Mouse (Mus musculus): ENCODE measurements around the gene Gsg1l. TPM values are rescaled to one million over a fixed set of nuclear protein-coding genes. Genes with fewer than 3 reads are reported as not detected.

Gsg1l gene
- polyA plus RNA-seq, 1 experiment: not detected

DNA sequence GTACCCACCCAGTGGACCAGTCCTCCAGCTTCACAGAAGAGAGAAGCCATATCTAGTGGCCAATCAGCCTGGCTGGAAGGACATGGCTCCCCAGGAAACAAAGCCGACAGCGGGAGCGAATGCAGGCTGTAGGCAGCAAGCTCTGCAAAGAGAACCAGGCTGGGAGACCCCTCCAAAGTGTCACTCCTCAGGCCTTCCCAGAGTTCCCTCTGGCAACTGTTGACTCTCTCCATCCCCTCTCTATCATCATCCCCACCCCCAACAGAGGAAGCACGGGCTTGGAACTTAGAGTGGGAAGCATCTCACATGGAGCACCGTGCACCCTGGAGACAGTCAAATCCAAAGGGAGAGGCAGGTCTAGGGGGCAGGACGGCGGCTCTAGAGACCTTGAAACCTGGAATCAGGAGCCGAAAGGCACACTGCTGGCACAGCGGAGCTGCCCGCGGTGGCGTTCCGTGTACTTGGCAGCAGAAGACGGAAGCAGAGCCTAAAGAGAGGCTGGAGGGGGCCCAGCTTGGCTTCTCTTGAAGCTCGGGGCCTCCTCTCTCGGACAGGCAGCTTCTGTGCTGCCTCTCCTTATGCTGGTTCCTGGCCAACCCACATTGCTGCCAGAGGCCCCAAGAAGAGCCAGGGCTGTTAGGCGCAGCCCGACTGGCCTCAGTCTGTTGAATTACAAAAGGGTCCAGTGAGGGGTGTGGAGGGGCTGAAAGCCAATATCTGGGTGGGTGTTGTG lies 41.3 kb downstream of the Gsg1l start:
- no peak for TF ChIP-seq TAL1 (IDR thresholded peaks at IDR 0.05; ENCODE audit: low read length)
- no peak for TF ChIP-seq GATA1 (IDR thresholded peaks at IDR 0.05; ENCODE audit: low read length)
- Histone ChIP-seq H3K36me3 (ENCODE audit: control insufficient read depth) (peaks cover 2% of the 10 kb centered on the region; the same call in 1 of the 2 replicates), H3K27me3 (ENCODE audit: control insufficient read depth) (no peaks in the 10 kb centered on the region), H3K4me1 (ENCODE audit: control insufficient read depth) (peaks cover 70% of the 10 kb centered on the region), H3K4me3 (replicated peaks) (no peak overlapping the region), H3K9me3 (ENCODE audit: control insufficient read depth, low read length) (peaks cover 5% of the 10 kb centered on the region; the same call in 1 of the 2 replicates)

DNA sequence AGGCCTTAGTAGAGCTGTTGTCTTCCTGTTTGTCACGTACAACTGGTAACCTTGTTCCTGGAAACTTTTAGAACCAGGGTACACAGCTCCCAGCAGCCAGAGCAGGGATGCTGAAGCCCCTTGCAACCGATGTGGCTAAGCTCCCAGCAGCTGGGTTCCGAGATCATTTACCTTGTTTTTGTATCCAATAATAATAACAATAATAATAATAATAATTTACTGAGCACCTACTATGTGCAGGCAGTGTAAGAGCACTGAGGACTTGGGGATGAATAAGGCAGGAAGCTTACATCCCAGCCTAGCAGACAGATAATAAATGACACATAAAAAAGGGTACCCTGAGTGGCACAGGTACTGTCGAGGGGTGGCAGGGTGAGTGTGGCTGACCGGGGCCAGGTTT lies 42.4 kb downstream of the Gsg1l start:
- peaks cover 70% of the 10 kb centered on the region for H3K4me1 ChIP-seq (ENCODE audit: control insufficient read depth)
- peaks cover 2% of the 10 kb centered on the region; the same call in 1 of the 2 replicates for H3K36me3 ChIP-seq (ENCODE audit: control insufficient read depth)
- H3K9me3 ChIP-seq (ENCODE audit: control insufficient read depth, low read length): peaks cover 4% of the 10 kb centered on the region; the same call in 1 of the 2 replicates
- TF ChIP-seq TAL1 (IDR thresholded peaks at IDR 0.05; ENCODE audit: low read length): no peak
- no peak for TF ChIP-seq GATA1 (IDR thresholded peaks at IDR 0.05; ENCODE audit: low read length)
- H3K4me3 ChIP-seq (replicated peaks): no peak overlapping the region
- no peaks in the 10 kb centered on the region for H3K27me3 ChIP-seq (ENCODE audit: control insufficient read depth)

DNA sequence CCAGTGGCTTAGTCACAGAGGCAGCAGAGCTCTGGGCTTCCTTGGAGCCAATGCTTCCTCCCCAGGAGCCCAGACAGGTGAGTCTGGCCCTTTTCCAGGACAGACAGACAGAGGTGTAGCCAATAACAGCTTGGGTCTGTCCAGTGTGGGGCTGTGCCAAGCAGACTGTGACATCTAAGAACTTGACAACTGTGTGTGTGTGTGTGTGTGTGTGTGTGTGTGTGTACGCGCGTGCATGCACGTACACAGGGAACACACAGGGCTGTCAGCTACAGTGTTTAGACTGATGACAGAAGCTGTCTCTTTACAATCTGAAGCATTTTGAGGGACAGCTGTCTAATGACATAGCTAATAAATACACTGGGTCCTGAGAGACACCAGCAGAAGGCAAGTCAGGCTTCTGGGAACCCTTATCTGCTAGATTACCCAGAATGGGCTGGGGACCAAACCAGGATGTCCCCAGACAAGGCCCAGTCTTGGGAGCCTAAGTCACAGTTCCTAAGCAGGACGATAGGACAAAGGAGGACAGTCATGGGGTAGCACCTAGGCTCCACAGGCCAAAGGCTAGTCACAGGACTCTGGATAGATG lies 42.9 kb downstream of the Gsg1l start:
- Histone ChIP-seq H3K36me3 (ENCODE audit: control insufficient read depth) (peaks cover 2% of the 10 kb centered on the region; the same call in 1 of the 2 replicates), H3K9me3 (ENCODE audit: control insufficient read depth, low read length) (peaks cover 3% of the 10 kb centered on the region; the same call in 1 of the 2 replicates), H3K4me3 (replicated peaks) (no peak overlapping the region), H3K27me3 (ENCODE audit: control insufficient read depth) (no peaks in the 10 kb centered on the region), H3K4me1 (ENCODE audit: control insufficient read depth) (peaks cover 70% of the 10 kb centered on the region)
- TF ChIP-seq GATA1 (IDR thresholded peaks at IDR 0.05; ENCODE audit: low read length): no peak
- TF ChIP-seq TAL1 (IDR thresholded peaks at IDR 0.05; ENCODE audit: low read length): no peak

DNA sequence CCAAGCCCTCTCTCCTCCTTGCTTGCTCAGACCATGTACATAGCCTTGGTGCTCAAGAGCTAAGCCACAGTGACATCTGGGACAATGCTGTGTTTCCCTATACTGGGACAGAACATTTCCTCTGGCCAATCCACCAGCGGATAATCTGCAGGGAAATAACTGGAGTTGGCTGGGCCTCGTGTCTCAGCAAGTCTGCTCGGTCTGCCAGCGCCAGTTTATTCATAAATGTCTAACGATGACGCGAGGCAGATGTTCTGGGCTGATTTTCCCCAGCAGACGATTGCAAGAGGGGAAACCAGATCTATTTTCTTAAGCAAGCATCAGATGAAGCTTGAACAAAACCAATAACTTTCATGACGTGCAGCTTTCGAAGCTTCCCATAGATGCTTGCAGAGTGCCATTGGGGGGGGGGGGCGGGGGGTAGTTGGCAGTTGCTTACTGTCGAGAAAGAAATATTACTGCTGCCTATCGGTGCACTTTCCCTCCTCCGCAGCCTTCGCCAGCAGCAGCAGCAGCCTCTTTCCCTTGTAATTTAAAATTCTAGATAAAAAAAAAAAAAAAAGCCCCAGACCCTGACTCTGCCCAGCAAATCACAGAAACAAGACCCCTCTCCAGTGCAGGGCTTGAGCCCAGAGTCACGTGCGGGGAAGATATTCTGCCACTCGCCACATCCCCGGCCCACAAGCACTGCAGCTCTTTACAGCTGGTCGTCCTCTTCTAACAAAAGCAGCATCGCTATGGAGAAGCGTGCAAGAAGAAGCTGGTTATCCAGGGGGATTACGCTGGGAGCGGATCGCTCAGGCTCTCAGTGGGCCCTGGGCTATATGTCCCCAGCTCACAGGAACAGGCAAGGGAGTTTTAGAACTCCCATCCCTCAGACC lies 43.6 kb downstream of the Gsg1l start:
- Histone ChIP-seq H3K4me3 (replicated peaks) (no peak overlapping the region), H3K27me3 (ENCODE audit: control insufficient read depth) (no peaks in the 10 kb centered on the region), H3K36me3 (ENCODE audit: control insufficient read depth) (peaks cover 2% of the 10 kb centered on the region; the same call in 1 of the 2 replicates), H3K9me3 (ENCODE audit: control insufficient read depth, low read length) (peaks cover 3% of the 10 kb centered on the region; the same call in 1 of the 2 replicates), H3K4me1 (ENCODE audit: control insufficient read depth) (peaks cover 72% of the 10 kb centered on the region)
- TF ChIP-seq GATA1 (IDR thresholded peaks at IDR 0.05; ENCODE audit: low read length) (no peak), TAL1 (IDR thresholded peaks at IDR 0.05; ENCODE audit: low read length) (no peak)

DNA sequence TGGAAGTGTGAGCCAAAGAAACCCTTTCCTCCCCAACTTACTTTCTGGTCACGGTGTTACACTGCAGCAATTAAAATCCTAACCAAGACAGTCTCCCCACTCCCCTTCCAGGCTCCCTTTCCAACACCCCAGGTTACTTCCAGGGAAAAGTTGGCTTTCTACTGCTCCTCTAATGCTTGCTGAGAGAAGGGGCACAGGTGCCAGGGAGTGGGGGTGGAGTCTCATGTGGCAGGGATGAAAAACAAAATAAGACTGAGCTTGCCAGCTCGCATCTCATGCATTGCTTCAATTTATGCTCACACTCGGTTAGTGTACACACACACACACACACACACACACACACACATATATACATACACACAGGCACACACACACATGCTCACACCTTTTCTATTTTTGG lies 46.9 kb downstream of the Gsg1l start:
- Histone ChIP-seq H3K9me3 (ENCODE audit: control insufficient read depth, low read length) (no peaks in the 10 kb centered on the region), H3K36me3 (ENCODE audit: control insufficient read depth) (no peaks in the 10 kb centered on the region; the same call in 1 of the 2 replicates), H3K4me3 (replicated peaks) (no peak overlapping the region), H3K27me3 (ENCODE audit: control insufficient read depth) (no peaks in the 10 kb centered on the region; the same call in 1 of the 2 replicates), H3K4me1 (ENCODE audit: control insufficient read depth) (peaks cover 40% of the 10 kb centered on the region)
- no peak for TF ChIP-seq GATA1 (IDR thresholded peaks at IDR 0.05; ENCODE audit: low read length)
- no peak for TF ChIP-seq TAL1 (IDR thresholded peaks at IDR 0.05; ENCODE audit: low read length)

DNA sequence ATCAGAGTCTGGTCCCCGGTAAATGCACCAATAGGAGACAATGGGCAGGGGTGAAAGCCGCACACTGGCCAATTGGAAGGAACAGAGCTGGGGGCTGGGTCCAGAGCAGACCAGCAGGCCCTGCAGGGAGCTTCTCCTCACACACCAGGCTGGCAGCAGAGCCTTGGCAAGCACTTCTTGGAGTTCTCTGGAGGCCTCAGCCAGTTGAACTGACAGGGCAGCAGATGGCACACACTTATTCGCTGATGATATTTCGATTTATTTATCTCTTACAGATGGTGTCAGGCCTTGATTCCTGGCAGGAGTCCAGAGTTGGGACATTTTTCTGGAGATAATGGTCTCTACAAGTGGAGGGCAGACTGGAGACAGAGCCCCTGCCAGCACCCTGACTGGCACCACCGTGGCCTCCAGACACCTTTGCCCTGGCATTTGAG lies 49.4 kb downstream of the Gsg1l start:
- H3K4me3 ChIP-seq (replicated peaks): no peak overlapping the region
- no peaks in the 10 kb centered on the region; the same call in 1 of the 2 replicates for H3K27me3 ChIP-seq (ENCODE audit: control insufficient read depth)
- H3K36me3 ChIP-seq (ENCODE audit: control insufficient read depth): no peaks in the 10 kb centered on the region
- no peak for TF ChIP-seq TAL1 (IDR thresholded peaks at IDR 0.05; ENCODE audit: low read length)
- TF ChIP-seq GATA1 (IDR thresholded peaks at IDR 0.05; ENCODE audit: low read length): no peak
- no peaks in the 10 kb centered on the region for H3K9me3 ChIP-seq (ENCODE audit: control insufficient read depth, low read length)
- peaks cover 15% of the 10 kb centered on the region for H3K4me1 ChIP-seq (ENCODE audit: control insufficient read depth)

DNA sequence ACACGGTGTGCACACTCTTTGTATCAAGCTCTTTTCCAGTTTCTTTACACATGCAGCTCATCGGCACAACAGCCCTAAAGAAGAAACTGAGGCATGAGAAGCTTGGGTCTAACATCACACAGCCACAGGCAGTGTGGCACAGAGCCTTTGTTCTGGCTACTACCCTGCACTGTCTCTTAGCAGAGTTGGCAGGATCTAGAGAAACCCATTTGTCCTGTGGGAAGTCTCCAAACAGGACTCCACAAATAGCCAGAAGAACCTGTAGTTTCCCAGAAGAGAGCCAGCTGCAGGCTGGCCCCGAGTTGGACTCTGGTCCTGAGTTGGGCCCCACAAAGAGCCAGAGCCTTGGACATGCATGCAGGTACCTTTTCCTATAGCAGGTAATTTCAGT lies 49.9 kb downstream of the Gsg1l start:
- no peaks in the 10 kb centered on the region; the same call in 1 of the 2 replicates for H3K27me3 ChIP-seq (ENCODE audit: control insufficient read depth)
- no peaks in the 10 kb centered on the region for H3K36me3 ChIP-seq (ENCODE audit: control insufficient read depth)
- TF ChIP-seq TAL1 (IDR thresholded peaks at IDR 0.05; ENCODE audit: low read length) (no peak), GATA1 (IDR thresholded peaks at IDR 0.05; ENCODE audit: low read length) (no peak)
- no peaks in the 10 kb centered on the region for H3K9me3 ChIP-seq (ENCODE audit: control insufficient read depth, low read length)
- H3K4me3 ChIP-seq (replicated peaks): no peak overlapping the region
- H3K4me1 ChIP-seq (ENCODE audit: control insufficient read depth): peaks cover 12% of the 10 kb centered on the region

DNA sequence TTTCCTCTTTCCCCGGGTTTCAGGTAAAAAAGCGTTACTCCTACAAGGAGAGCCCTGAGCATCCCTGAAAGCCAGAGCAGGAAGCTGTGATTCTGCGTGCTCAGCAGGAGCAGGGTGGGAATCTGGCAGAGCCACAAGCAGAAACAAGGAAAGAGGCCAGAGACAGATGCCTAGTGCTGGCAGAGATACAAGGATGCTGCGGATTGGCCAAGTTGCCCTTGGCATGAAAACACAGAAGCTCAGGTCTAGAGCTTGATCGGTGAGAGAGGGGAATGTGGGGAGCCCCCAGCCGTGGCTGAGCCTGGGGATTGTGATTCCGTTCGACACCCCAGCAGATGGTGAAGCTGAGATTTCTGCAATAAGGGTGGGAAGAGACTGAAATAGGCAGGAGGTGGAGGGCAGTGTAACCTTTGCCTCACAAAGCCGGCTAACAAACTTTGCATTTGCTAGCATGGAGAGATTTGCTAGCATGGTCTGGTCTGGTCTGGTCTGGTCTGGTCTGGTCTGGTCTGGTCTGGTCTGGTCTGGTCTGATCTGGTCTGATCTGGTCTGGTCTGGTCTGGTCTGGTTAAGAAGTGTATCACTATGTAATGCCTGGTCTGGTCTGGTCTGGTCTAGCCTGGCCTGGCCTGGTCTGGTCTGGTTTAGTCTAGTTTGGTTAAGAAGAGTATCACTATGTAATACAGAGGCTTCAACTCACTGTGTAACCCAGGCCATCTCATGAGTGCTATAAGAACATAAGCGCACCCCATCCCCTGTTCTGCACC lies 50.4 kb downstream of the Gsg1l start:
- H3K9me3 ChIP-seq (ENCODE audit: control insufficient read depth, low read length): no peaks in the 10 kb centered on the region
- no peaks in the 10 kb centered on the region; the same call in 1 of the 2 replicates for H3K27me3 ChIP-seq (ENCODE audit: control insufficient read depth)
- H3K36me3 ChIP-seq (ENCODE audit: control insufficient read depth): no peaks in the 10 kb centered on the region
- H3K4me1 ChIP-seq (ENCODE audit: control insufficient read depth): peaks cover 15% of the 10 kb centered on the region
- no peak for TF ChIP-seq TAL1 (IDR thresholded peaks at IDR 0.05; ENCODE audit: low read length)
- H3K4me3 ChIP-seq (replicated peaks): no peak overlapping the region

Measured in erythroblast, embryonic 14.5 days (primary cell).